Mouse (Mus musculus) myocyte (in vitro differentiated cells): Measurements from ENCODE around the gene Zfp239. TPM values are rescaled to one million over a fixed set of nuclear protein-coding genes. Genes with fewer than 3 reads are reported as not detected.
"Not testable (repeated sequence)": the region's sequence is repeated elsewhere in the genome, so short reads cannot be mapped to it uniquely, and the experiment has no call there.

Source experiments
- H3K27me3 ChIP-seq: one replicate; pipeline ENCODE4 v1.6.1; 2011; ENCODE audit not compliant: control insufficient read depth, insufficient read depth, insufficient read length
- H3K36me3 ChIP-seq: one replicate; pipeline ENCODE4 v1.6.1; 2011; ENCODE audit not compliant: control insufficient read depth, insufficient read depth
- H3K4me2 ChIP-seq: one replicate; pipeline ENCODE4 v1.6.1; 2011; ENCODE audit warnings: low read depth, control low read depth
- H3K4me3 ChIP-seq: one replicate; pipeline ENCODE4 v1.5.1; 2011; ENCODE audit warnings: mild to moderate bottlenecking, control low read depth, moderate library complexity
- H3K79me2 ChIP-seq: one replicate; pipeline ENCODE4 v1.6.1; 2011; ENCODE audit not compliant: control insufficient read depth, insufficient read depth
- H3ac ChIP-seq: one replicate; pipeline ENCODE4 v1.6.1; 2011; ENCODE audit not compliant: control insufficient read depth, insufficient read length
- CEBPB ChIP-seq: IDR thresholded peaks from 2 replicates; pipeline ENCODE4 v1.6.1; 2011; ENCODE audit warnings: mild to moderate bottlenecking, moderate library complexity; ENCODE audit not compliant: poor library complexity, insufficient read depth, severe bottlenecking
- E2F4 ChIP-seq: IDR thresholded peaks from one replicate; pipeline ENCODE4 v1.6.1; 2011; ENCODE audit warnings: mild to moderate bottlenecking, control low read depth, moderate library complexity; ENCODE audit not compliant: insufficient read depth
- MAX ChIP-seq: IDR thresholded peaks from one replicate; pipeline ENCODE4 v1.6.1; 2011; ENCODE audit warnings: low read depth, mild to moderate bottlenecking, control low read depth
- MYOD1 ChIP-seq, 3 experiments: IDR thresholded peaks; one replicate each; pipeline ENCODE4 v1.6.1; 2011; ENCODE audit warnings: control low read depth in 2 of 3, low read depth in 2 of 3, mild to moderate bottlenecking in 2 of 3, moderate library complexity in 1 of 3; ENCODE audit not compliant: insufficient read length in 2 of 3, control insufficient read depth in 1 of 3
- MYOG ChIP-seq, 3 experiments: IDR thresholded peaks; one replicate each; pipeline ENCODE4 v1.6.1; 2011; ENCODE audit warnings: control low read depth in 2 of 3, low read depth in 2 of 3, mild to moderate bottlenecking in 2 of 3; ENCODE audit not compliant: insufficient read length in 2 of 3, control insufficient read depth in 1 of 3, insufficient read depth in 1 of 3
- POLR2A ChIP-seq: IDR thresholded peaks from one replicate; pipeline ENCODE4 v1.6.1; 2011; ENCODE audit warnings: low read depth, mild to moderate bottlenecking, control low read depth, moderate library complexity; ENCODE audit not compliant: insufficient read length
- POLR2AphosphoS2 ChIP-seq: IDR thresholded peaks from one replicate; pipeline ENCODE4 v1.6.1; 2011; ENCODE audit warnings: low read depth, control low read depth; ENCODE audit not compliant: insufficient read length
- REST ChIP-seq: IDR thresholded peaks from one replicate; pipeline ENCODE4 v1.6.1; 2011; ENCODE audit warnings: mild to moderate bottlenecking, control low read depth, moderate library complexity; ENCODE audit not compliant: insufficient read depth, insufficient read length
- SRF ChIP-seq: IDR thresholded peaks from one replicate; pipeline ENCODE4 v1.6.1; 2011; ENCODE audit warnings: low read depth; ENCODE audit not compliant: control insufficient read depth, insufficient read length
- TCF12 ChIP-seq: IDR thresholded peaks from one replicate; pipeline ENCODE4 v1.6.1; 2011; ENCODE audit warnings: mild to moderate bottlenecking, control low read depth; ENCODE audit not compliant: poor library complexity, insufficient read depth, severe bottlenecking
- TCF3 ChIP-seq: IDR thresholded peaks from one replicate; pipeline ENCODE4 v1.6.1; 2011; ENCODE audit warnings: low read depth, control low read depth; ENCODE audit not compliant: insufficient read length
- USF1 ChIP-seq: IDR thresholded peaks from one replicate; pipeline ENCODE4 v1.6.1; 2011; ENCODE audit warnings: low read depth, mild to moderate bottlenecking, control low read depth, moderate library complexity
- polyA plus RNA-seq: library from polyadenylated mRNA; unstranded; fragments of >200 nt; fragmentation: generic; extraction: Trizol; gene quantifications from one replicate; pipeline ENCODE4 v1.2.1, GENCODE M21; 2012; ENCODE audit warnings: missing spikeins

Zfp239 gene
- polyA plus RNA-seq, 1 experiment: 2.1 TPM

DNA sequence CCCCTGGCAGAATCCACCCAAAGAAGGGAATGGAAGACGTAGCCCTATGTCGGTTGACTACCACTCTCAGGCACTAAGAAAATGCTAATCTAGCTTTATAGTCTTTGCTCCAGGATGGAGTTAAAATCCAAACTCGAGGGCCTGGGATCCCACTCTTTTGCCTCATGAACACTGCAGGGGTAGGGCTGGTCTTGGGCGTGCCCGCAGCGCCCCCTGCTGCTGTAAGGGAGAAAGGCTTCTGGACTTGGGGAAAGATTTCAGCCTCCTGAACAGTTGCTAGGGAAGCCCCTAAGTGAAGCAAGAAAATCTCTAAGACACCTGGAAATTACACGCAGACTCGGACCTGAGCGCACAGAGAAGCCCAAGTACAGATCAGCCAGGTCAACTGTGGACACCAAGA is 33.6 kb upstream of the Zfp239 start:
- no peak overlapping the region for H3ac ChIP-seq
- H3K36me3 ChIP-seq: no peaks in the 10 kb centered on the region
- H3K27me3 ChIP-seq: peaks cover 7% of the 10 kb centered on the region
- H3K4me2 ChIP-seq: no peak overlapping the region
- no peak overlapping the region for H3K4me3 ChIP-seq
- TF ChIP-seq E2F4 (no peak), MYOD1 (IDR thresholded peaks at IDR 0.05; ENCODE audit: control insufficient read depth in 1 of 3, insufficient read length in 2 of 3, low read depth in 2 of 3) (no peak), REST (no peak), POLR2AphosphoS2 (no peak), CEBPB (no peak), TCF12 (no peak), TCF3 (no peak), MAX (no peak), USF1 (no peak)
- H3K79me2 ChIP-seq: no peaks in the 10 kb centered on the region

DNA sequence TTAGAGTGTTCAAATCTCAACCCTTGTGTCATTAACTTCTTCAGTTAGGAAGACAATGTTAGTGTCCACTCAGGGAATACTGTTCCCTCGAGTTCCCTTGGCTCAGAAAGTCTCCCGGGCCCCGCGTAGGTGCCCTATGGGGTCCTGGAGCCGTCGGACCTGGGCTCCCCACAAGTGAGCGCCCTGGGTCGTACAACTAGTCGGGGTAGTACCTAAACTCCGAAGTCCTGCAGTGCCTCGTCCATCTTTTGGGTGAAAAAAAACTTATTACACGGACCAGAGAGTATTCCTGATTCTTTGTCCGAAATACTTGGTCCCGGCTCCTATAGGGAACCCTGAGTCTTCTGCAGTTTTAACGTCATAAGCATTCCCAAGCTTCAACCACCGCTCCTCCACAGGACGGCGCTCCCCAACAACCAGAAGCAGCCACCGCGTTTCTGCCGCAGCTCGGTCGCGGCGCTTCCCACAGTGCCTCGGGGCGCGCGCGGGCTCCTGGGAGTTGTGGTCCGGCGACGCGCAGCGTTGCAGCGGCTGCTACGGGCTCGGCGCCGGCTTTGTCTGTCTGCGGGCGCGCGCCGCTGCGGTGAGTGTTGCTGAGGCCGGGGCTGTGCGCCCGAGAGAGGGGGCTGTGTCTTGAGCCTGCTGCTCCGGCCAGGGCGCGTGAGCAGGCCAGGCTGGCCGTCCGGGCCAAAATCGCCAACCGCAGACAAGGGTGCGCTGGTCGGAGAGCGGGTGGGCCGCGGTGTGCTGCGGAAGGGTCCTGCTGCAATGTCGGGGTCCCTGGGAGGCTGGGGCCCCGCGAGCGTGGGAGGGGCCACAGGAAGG is 21.0 kb upstream of the Zfp239 start, which contains the start of gene Zfp637:
Zfp637 (plus strand) TSS at position 495 of the 825 bp plus-strand sequence.
- Histone ChIP-seq H3K4me3 (peak within 1 kb of the TSS; percentile 36), H3ac (peak within 1 kb of the TSS; percentile 84), H3K27me3 (peaks cover under 1% of the 10 kb centered on the region), H3K36me3 (peaks cover 19% of the 10 kb centered on the region), H3K79me2 (no peaks in the 10 kb centered on the region), H3K4me2 (peak within 1 kb of the TSS; percentile 97)
- peak; percentile 37 for TF ChIP-seq SRF
- no peak for TF ChIP-seq TCF3
- no peak for TF ChIP-seq E2F4
- TF ChIP-seq MYOG (IDR thresholded peaks at IDR 0.05; ENCODE audit: control insufficient read depth in 1 of 3, insufficient read depth in 1 of 3, insufficient read length in 2 of 3, low read depth in 2 of 3): peak in 2 of 3 experiments; percentile 2 to 12
- TF ChIP-seq MYOD1 (IDR thresholded peaks at IDR 0.05; ENCODE audit: control insufficient read depth in 1 of 3, insufficient read length in 2 of 3, low read depth in 2 of 3): peak in 1 of 3 experiments; percentile 23
- TF ChIP-seq POLR2AphosphoS2: peak; percentile 56
- no peak for TF ChIP-seq TCF12
- no peak for TF ChIP-seq REST
- no peak for TF ChIP-seq MAX
- TF ChIP-seq CEBPB: no peak
- peak; percentile 82 for TF ChIP-seq POLR2A
- no peak for TF ChIP-seq USF1

DNA sequence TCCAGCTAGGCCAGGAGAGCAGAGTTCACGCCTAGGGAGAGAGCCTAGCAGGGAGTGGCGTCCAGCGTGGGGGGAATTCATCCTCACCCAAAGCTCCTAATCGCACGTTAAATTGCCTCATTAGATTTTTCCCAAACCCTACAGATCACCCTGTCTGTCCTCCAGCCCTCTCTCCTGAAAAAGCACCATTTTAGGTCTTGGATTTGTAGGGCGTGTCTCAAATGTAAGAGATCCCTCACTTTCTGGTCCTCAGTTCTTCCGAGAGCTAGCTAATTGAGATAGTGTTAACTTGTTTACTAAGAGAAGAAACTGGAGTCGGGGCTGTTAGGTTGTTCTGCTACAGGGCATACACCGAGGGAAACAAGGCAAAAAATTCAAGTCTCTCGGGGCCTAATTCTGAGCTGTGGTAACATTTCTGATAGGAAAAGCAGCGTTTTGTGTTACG is 20.4 kb upstream of the Zfp239 start:
- Histone ChIP-seq H3K36me3 (peaks cover 24% of the 10 kb centered on the region), H3K79me2 (no peaks in the 10 kb centered on the region), H3K27me3 (no peaks in the 10 kb centered on the region), H3K4me3 (peak overlapping the region; percentile 36), H3ac (peak overlapping the region; percentile 84), H3K4me2 (peak overlapping the region; percentile 77)
- TF ChIP-seq POLR2AphosphoS2: no peak
- no peak for TF ChIP-seq MYOG (IDR thresholded peaks at IDR 0.05; ENCODE audit: control insufficient read depth in 1 of 3, insufficient read depth in 1 of 3, insufficient read length in 2 of 3, low read depth in 2 of 3)
- TF ChIP-seq E2F4: no peak
- TF ChIP-seq REST: no peak
- no peak for TF ChIP-seq USF1
- no peak for TF ChIP-seq MYOD1 (IDR thresholded peaks at IDR 0.05; ENCODE audit: control insufficient read depth in 1 of 3, insufficient read length in 2 of 3, low read depth in 2 of 3)
- no peak for TF ChIP-seq POLR2A
- no peak for TF ChIP-seq CEBPB

DNA sequence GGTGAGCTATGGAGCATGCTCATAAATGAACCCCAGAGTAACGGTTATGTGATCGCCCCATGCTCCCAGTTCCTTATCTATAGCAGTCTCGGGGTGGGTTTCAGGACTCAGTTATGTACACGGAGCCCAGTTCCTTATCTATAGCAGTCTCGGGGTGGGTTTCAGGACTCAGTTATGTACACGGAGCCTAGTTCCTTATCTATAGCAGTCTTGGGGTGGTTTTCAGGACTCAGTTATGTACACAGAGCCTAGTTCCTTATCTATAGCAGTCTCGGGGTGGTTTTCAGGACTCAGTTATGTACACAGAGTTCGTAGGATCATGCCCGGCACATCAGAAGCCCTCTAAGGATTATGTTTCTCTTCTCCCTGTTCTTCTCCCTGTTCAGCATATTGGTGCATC is 17.3 kb upstream of the Zfp239 start:
- TF ChIP-seq CEBPB (no peak), REST (no peak), MYOD1 (IDR thresholded peaks at IDR 0.05; ENCODE audit: control insufficient read depth in 1 of 3, insufficient read length in 2 of 3, low read depth in 2 of 3) (no peak), TCF12 (no peak), E2F4 (no peak), POLR2A (no peak), MYOG (IDR thresholded peaks at IDR 0.05; ENCODE audit: control insufficient read depth in 1 of 3, insufficient read depth in 1 of 3, insufficient read length in 2 of 3, low read depth in 2 of 3) (no peak), MAX (no peak), USF1 (no peak), POLR2AphosphoS2 (no peak), TCF3 (no peak), SRF (no peak)
- H3K36me3 ChIP-seq: peaks cover 36% of the 10 kb centered on the region
- no peaks in the 10 kb centered on the region for H3K79me2 ChIP-seq
- H3ac ChIP-seq: no peak overlapping the region
- H3K27me3 ChIP-seq: no peaks in the 10 kb centered on the region
- no peak overlapping the region for H3K4me2 ChIP-seq
- H3K4me3 ChIP-seq: no peak overlapping the region

DNA sequence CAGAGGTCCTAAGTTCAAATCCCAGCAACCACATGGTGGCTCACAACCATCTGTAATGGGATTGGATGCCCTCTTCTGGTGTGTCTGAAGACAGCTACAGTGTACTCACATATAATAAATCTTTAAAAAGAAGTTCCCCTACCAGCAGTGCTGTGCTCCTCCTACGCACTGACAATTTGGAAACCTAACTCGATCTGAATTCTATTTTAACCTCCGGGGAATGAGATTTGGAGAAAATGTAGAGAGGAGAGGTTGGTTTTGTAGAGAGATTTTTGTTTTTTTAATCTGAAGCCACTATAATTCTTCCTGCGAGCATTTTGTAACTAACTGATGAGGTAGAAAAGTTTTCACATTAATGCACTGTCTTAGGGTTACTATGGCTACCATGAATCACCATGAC is 15.2 kb upstream of the Zfp239 start:
- H3K36me3 ChIP-seq: peaks cover 36% of the 10 kb centered on the region
- H3ac ChIP-seq, H3K4me2 ChIP-seq, H3K27me3 ChIP-seq, H3K79me2 ChIP-seq, H3K4me3 ChIP-seq: not testable (repeated sequence)
